Mouse (Mus musculus) layer of hippocampus, adult 9-10 months (tissue): ENCODE results near the gene Triobp.
A peak's percentile ranks its signal among the peaks of the same experiment; 100 is the strongest.

Experiments
- DNase-seq: peaks from one replicate; pipeline ENCODE4 v3.0.0; 2022; ENCODE audit warnings: low spot score

The Triobp gene

GRCm38 (mm10) chr15:78926021-78926919, 21.3 kb upstream of the Triobp start, which contains the start of gene Lgals1:
Gene Lgals1, plus strand, starts transcription at chr15:78926725.
- DNase-seq, result no peak

DNA sequence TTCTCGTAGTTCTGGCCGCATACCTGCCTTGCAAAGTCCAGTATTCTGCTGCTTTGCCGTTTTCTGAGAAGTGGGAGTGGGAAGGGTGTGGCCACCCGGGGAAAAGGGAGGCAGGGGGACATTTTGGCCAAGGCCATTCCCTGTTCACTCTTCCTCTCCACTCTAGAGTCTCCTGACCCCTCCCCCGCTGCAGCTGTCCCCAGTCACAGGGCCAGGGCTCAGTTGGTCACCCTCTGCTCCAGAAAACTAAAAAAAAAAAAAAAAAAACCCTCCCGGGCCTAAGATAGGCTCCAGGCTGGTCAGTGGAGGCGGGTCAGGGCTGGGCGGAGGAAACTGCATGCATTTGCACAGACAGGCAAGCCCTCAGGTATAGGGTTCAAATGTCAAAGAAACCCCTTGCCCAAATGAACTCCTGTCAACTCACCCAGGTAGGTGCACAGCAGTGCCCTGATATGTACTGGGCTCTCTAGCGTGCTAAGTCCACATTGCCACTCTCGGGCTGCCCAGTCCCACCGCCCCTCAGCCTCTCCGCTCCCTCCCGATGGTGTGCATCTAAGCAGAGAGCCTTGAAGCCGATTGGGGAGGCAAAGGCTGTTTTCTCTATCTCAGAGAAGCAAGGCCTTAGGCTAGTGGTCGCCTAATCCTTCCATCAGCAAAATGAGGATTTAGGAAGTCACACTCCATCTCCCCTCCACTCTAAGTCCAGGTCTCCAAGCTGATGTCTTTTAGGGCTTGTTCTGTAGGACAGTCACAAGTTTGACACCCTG, 20.3 kb upstream of the Triobp start:
- DNase-seq, result no peak

DNA sequence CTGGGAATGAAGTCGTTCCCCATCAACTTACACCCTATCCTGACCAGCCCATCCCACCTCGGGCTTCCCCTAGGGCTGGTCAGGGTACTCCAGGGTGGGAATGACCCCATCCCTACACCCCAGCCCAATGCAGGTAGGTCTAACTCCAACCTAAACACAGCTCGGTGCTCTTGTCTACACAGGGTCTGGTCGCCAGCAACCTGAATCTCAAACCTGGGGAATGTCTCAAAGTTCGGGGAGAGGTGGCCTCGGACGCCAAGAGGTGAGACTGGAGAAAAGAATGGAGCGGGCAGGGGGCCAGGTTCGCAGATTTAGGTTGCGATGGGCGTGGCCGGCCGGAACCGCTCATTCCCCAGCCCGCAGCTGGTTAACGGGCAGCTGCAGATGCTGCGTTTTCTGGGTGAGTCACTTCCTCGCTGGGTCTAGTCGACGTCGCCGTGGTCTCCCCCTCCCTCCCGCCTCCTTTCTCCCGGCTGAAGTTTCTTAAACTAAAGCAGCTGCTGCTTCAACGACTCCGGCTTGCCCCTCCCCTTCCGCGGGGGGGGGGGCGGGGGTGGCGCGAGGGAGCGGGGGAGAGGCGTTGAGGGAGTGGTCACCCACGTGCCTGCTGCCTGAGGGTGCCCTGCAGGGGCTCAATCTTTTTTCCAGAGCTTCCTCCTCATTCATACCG, 19.6 kb upstream of the Triobp start:
- DNase-seq, result no peak

- no peak for DNase-seq
Measured at GRCm38 (mm10) chr15:78928539-78928938, 19.0 kb upstream of the Triobp start.

GRCm38 (mm10) chr15:78930192-78930706, 17.3 kb upstream of the Triobp start:
- DNase-seq, result no peak

GRCm38 (mm10) chr15:78930801-78931426, 16.6 kb upstream of the Triobp start:
- no peak for DNase-seq

- no peak for DNase-seq
Measured at GRCm38 (mm10) chr15:78931577-78931976, 15.9 kb upstream of the Triobp start.

DNA sequence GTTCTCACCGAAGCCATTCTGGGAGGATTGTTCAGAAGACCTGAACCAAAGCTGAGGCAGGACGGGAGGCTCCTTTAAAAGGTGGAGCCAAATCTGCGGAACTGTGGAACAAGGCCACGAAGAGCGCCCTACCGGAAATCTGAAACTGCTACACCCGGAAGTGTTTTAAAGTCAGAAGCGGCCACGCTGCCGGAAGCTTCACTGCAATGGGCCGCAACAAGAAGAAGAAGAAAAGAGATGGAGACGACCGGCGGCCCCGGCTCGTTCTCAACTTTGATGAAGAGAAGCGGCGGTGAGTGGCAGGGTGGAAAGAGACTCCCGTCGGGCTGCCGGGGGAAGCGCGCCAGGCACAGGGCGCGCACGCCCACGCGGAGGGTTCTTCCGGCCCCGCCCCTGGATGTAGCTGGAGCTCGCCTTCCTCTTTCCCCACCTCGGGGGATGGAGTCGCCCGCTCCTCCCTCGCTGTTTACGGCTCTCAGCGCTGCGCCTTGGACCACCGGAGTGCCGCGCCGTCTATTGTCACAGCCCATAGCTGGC, 12.7 kb upstream of the Triobp start, which contains the start of gene Nol12:
Nol12 (plus strand) TSS at position 150 of the 537 bp plus-strand sequence.
- DNase-seq, result peak; percentile 86

- no peak for DNase-seq
Measured at GRCm38 (mm10) chr15:78936403-78936802, 11.1 kb upstream of the Triobp start.

DNA sequence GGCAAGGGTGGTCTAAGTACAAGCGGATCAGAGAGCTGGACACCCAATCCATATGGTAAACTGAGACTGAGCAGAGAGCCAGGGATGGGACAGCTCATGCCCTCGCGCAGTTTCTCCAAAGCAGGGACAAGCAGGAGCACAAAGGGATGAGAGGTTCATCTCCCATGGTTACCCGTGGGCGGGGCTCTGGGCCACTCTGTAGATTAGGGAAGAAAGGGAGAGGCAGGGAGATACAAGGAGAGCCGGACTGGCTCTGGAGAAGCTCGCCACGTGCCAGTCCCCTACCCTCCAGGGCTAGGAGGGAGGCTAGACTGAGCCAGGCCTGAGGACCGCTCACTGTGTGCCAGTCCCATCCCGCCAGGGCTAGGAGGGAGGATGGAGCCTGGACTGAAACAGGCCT, 10.2 kb upstream of the Triobp start:
- DNase-seq, result no peak

DNA sequence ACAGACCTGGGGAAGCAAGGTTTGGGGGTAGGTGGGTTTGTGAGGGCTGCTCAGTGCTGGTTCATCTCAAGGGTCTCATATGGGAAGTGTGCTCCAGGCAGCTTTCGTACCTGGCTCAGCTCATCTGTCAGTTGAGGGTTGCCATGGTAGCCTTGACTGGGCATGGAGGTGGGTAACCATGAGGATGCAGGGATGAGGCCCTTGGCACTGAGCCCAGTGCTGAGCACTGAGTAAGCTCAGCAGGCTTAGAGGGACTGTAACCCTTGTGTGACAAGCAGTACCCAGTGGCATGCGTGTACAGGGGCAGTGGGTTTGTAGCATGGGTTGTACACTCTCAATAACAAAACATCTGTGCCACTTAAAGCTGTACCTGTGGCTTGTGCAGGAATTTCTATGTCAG, 9.6 kb upstream of the Triobp start:
- no peak for DNase-seq

GRCm38 (mm10) chr15:78940325-78940724, 7.2 kb upstream of the Triobp start:
- DNase-seq, result no peak

- DNase-seq, result peak; percentile 73
Measured at GRCm38 (mm10) chr15:78942663-78943062, 4.9 kb upstream of the Triobp start.

- no peak for DNase-seq
Measured at GRCm38 (mm10) chr15:78946232-78946631, 1.3 kb upstream of the Triobp start.

DNA sequence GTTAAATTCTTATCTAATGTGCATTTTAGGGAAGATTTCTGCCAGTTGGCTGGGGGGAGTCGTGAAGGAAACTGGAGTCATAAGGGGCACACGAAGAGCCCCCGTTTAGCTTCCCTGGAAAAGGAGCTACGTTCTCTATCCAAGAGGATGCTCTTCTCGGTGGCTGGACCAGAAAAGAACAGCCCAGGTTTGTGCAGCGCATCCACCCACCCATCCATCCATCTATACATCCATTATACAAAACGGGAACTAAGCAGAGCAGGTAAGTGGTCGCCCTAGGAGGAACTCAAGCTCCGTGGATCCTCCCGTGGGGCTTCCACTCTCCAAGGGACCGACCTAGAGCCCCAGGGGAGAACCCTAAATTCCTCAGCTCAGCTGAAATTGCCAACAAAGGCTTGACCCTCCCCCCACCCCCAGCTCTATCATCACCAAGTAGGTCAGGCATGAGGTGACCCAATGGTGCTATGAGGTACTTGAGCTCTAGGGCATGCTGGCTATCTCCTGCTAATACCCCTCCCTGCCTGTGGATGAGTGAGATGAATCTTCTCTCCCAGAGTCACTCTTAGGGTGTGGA, 715 bp downstream of the Triobp start:
- no peak for DNase-seq

DNA sequence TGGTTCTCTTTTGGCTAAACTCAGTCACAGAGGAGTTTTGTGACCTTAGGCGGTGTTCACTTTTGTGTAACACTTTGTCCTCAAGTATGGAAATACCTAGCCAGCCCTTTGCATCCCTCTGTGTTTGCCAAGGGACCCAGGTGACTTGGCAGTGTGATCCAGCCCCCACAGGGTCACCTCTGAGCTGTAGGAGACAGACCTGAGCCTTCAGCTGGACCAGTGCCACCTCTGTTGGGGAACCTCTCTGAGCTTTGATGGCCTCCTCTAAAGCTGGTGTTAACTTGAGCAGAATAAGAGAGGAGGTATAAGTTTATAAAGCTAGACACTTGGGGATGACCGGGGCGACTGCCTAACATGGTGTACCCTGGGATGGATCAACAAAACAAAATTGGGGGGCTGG, 1.4 kb downstream of the Triobp start:
- DNase-seq, result no peak

DNA sequence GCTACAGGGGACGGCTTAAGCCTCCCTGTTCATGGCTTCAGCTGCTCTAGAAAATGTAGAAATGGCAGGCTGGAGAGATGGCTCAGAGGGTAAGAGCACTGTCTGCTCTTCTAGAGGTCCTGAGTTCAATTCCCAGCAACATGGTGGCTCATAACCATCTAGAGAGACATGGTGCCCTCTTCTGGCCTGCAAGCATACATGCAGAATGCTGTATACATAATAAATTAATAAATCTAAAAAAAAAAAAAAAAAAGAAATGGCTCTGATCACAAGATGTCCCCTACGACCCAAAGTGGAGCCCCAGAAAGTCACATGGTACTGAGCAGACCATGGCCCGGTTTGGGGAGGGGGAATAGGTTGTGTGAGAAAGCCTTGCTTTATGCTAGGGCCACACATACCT, 8.1 kb downstream of the Triobp start:
- DNase-seq, result no peak

- DNase-seq, result no peak
Measured at GRCm38 (mm10) chr15:78956351-78956750, 8.8 kb downstream of the Triobp start.

GRCm38 (mm10) chr15:78957021-78957420, 9.5 kb downstream of the Triobp start:
- DNase-seq, result no peak

DNA sequence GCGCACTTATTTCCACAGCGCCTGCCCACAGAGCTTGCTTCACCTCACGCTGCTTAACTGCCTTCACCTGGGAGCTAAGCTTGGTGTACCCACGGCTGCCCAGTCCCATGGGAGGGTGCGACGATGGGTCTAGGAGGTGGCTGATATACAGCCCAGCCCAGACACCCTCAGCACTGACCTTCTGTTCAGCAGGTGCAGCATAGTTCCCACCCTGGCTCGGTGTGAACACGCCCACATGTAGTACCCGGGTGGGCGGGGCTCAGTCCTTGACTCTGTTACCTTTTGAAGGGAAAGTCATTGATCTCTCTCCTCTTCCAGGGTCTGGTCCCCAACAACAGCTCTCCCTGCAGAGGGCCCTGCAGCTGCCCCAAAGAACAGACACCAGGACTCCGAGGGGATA, 12.0 kb downstream of the Triobp start:
- DNase-seq, result no peak

DNA sequence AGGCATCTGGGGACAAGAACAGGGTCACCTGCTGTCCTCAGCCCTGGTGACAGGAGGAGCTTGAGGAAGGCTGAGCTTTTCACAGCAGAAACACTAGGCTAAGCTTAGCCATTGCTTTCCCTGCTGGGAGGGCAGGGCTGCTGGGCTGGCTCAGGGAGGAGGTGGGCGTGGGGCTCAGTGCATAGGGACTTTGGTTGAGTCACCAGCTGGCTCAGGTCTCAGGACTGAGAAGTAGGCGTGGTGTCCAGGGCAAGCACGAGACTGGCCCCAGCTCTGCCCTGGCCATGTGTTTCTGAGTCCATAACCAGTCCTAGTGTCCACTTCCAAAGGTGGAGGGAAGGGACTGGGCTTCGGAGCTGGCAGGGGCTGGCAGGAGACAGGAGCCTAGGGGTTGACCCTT, 12.6 kb downstream of the Triobp start:
- no peak for DNase-seq
